Mouse (Mus musculus): Measurements from ENCODE around the gene Olfr1066. TPM values are rescaled to one million over a fixed set of nuclear protein-coding genes. Genes with fewer than 3 reads are reported as not detected.
"Not testable (repeated sequence)": the region's sequence is repeated elsewhere in the genome, so short reads cannot be mapped to it uniquely, and the experiment has no call there.

Gene Olfr1066
- polyA plus RNA-seq (2015; fragmentation: Nextera tagmentation; extraction: Ambion mirVana) = not detected in 2 replicates

DNA sequence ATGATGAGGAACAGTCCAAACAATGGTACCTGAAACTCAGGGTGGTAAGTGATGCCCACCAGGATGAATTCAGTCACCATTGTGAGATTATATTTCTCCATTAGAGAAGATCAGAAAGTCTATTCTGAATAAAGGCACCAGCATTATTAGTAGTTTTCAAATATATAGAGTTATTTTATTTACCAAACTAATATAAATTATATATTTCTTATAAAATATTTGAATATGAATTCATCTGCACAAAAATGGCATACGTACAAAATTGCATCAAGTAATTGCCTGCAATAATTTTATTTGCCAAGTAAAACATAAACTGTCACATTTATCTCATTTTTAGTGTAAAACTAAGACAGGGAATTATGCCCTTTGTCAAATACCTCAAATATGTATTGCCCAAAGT, at the start of gene Olfr1066:
Gene Olfr1066, minus strand, starts transcription at position 101 of the 400 bp plus-strand sequence.
- H3K36me3 ChIP-seq (ENCODE audit: control insufficient read depth, insufficient read depth) = no peaks in the 10 kb centered on the region
- H3K27ac ChIP-seq (ENCODE audit: low read depth, low read length) = no peak within 1 kb of the TSS
- H3K4me2 ChIP-seq (replicated peaks; ENCODE audit: low read depth) = no peak within 1 kb of the TSS
- no peak within 1 kb of the TSS for H3K4me3 ChIP-seq (ENCODE audit: low read depth, low read length)
- no peak within 1 kb of the TSS for H3K9ac ChIP-seq (ENCODE audit: low read depth, low read length)
- no peak for TF ChIP-seq CTCF (IDR thresholded peaks at IDR 0.05; ENCODE audit: low read depth)
- H3K4me1 ChIP-seq (replicated peaks; ENCODE audit: control insufficient read depth, insufficient read depth, low read length) = no peaks in the 10 kb centered on the region
- no peaks in the 10 kb centered on the region for H3K27me3 ChIP-seq (replicated peaks; ENCODE audit: control insufficient read depth, insufficient read depth, low read length)
- no peaks in the 10 kb centered on the region for H3K9me3 ChIP-seq (ENCODE audit: control insufficient read depth)
- WGBS = 79% methylated on average over 1 of the region's 1 CpGs
- ATAC-seq = no peak

DNA sequence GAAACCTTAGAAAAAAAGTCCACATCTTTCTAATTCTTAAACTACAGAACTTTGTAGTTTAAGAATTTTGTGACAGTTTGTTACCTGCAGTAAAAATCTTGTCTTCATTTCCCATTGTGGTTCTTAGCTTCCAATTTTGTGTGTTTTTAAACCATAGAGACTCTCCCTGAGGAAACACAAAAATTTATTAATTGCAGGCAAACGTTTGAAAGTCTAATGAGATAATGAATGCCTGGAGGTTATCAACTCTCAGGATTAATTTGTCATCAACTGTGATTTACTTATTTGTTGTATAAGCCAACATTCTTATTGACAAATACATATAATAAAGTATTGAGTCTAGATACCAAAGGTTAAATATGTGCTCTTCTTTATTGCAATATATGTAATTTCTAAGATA, 31.2 kb upstream of the Olfr1066 start, which contains the start of gene Olfr228:
Gene Olfr228, minus strand, starts transcription at position 101 of the 400 bp plus-strand sequence.
- no peak within 1 kb of the TSS for H3K27ac ChIP-seq (ENCODE audit: low read depth, low read length)
- no peaks in the 10 kb centered on the region for H3K36me3 ChIP-seq (ENCODE audit: control insufficient read depth, insufficient read depth)
- H3K4me3 ChIP-seq (ENCODE audit: low read depth, low read length) = no peak within 1 kb of the TSS
- 30% methylated on average over 1 of the region's 1 CpGs for WGBS
- H3K9me3 ChIP-seq (ENCODE audit: control insufficient read depth) = no peaks in the 10 kb centered on the region
- ATAC-seq = no peak
- H3K27me3 ChIP-seq (replicated peaks; ENCODE audit: control insufficient read depth, insufficient read depth, low read length) = no peaks in the 10 kb centered on the region
- TF ChIP-seq CTCF (IDR thresholded peaks at IDR 0.05; ENCODE audit: low read depth) = no peak
- no peaks in the 10 kb centered on the region for H3K4me1 ChIP-seq (replicated peaks; ENCODE audit: control insufficient read depth, insufficient read depth, low read length)
- no peak within 1 kb of the TSS for H3K4me2 ChIP-seq (replicated peaks; ENCODE audit: low read depth)
- no peak within 1 kb of the TSS for H3K9ac ChIP-seq (ENCODE audit: low read depth, low read length)

DNA sequence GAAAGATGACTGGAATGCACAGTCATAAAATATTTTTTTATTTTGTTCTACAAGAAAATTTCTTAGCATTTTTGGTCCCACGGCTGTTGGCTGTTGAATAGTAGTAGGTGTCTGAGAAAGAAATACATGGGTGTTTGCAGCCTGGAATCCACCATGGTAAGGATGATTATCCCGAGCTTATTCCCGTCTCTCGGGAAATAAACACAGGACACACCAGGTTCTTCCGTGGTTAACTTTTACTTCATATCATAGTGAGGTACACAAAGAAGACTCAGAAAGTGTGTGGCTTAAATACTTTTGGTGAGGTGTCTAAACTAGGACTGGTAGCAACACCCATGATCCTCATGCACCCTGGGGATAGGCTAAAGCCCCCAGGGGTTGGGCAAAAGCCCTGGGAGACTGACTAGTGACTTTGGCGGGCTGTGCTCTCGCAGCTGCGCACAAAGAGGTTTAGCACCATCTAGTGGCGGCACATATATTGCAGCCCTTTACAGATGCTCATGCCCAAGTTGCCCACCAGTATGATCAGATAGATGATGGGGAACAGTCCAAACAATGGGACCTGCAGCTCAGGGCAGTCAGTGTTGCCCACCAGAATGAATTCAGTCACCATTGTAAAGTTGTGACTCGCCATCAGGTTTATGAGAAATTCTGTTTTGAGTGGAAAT, 8.5 kb upstream of the Olfr1066 start:
- no peaks in the 10 kb centered on the region for H3K36me3 ChIP-seq (ENCODE audit: control insufficient read depth, insufficient read depth)
- ATAC-seq = no peak
- TF ChIP-seq CTCF (IDR thresholded peaks at IDR 0.05; ENCODE audit: low read depth) = peak; percentile 78
- no peaks in the 10 kb centered on the region for H3K4me1 ChIP-seq (replicated peaks; ENCODE audit: control insufficient read depth, insufficient read depth, low read length)
- WGBS = 30% methylated on average over 10 of the region's 10 CpGs
- H3K27ac ChIP-seq (ENCODE audit: low read depth, low read length) = no peak overlapping the region
- H3K9me3 ChIP-seq (ENCODE audit: control insufficient read depth) = no peaks in the 10 kb centered on the region
- H3K27me3 ChIP-seq (replicated peaks; ENCODE audit: control insufficient read depth, insufficient read depth, low read length) = no peaks in the 10 kb centered on the region
- H3K4me3 ChIP-seq (ENCODE audit: low read depth, low read length) = no peak overlapping the region
- no peak overlapping the region for H3K9ac ChIP-seq (ENCODE audit: low read depth, low read length)
- H3K4me2 ChIP-seq (replicated peaks; ENCODE audit: low read depth) = no peak overlapping the region; the same call in 1 of the 2 replicates

DNA sequence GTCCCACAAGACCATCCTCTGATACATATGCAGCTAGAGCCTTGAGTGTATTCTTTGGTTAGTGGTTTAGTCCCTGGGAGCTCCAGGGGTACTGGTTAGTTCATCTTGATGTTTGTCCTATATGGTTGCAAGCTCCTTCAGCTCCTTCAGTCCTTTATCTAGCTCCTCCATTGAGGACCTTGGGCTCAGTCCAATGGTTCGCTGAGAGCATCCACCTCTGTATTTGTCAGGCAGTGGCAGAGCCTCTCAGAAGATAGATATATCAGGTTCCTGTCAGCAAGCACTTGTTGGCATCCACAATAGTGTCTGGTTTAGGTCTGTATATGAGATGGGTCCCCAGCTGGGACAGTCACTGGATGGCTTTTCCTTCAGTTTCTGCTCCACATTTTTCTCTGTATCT, 4.4 kb upstream of the Olfr1066 start:
- H3K4me2 ChIP-seq (replicated peaks; ENCODE audit: low read depth) = no peak overlapping the region
- ATAC-seq = no peak
- H3K27me3 ChIP-seq (replicated peaks; ENCODE audit: control insufficient read depth, insufficient read depth, low read length) = no peaks in the 10 kb centered on the region
- no peak overlapping the region for H3K27ac ChIP-seq (ENCODE audit: low read depth, low read length)
- H3K36me3 ChIP-seq (ENCODE audit: control insufficient read depth, insufficient read depth) = no peaks in the 10 kb centered on the region
- WGBS = 63% methylated on average over 1 of the region's 1 CpGs
- H3K4me1 ChIP-seq (replicated peaks; ENCODE audit: control insufficient read depth, insufficient read depth, low read length) = no peaks in the 10 kb centered on the region
- no peaks in the 10 kb centered on the region for H3K9me3 ChIP-seq (ENCODE audit: control insufficient read depth)
- H3K9ac ChIP-seq (ENCODE audit: low read depth, low read length) = no peak overlapping the region
- TF ChIP-seq CTCF (IDR thresholded peaks at IDR 0.05; ENCODE audit: low read depth) = no peak
- H3K4me3 ChIP-seq (ENCODE audit: low read depth, low read length) = no peak overlapping the region

DNA sequence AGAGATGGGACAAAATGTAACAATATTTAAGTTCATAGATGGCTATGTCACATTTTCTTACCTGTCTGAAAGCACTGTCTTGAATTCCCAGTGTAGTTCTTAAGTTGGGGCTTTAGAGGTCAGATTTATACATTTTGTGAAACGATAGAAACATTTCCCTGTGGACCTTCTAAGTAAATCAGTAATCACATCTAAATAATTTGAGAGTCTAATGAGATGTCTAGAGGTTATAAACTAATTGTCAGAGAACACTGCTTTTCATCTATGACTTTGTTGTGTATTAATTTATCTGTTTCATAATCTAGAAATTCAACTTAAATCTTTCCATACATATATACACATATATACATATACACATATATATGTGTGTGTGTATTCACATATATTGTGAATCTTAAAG, 5.6 kb downstream of the Olfr1066 start, which contains the start of gene Olfr1065:
Gene Olfr1065, minus strand, starts transcription at position 101 of the 400 bp plus-strand sequence.
- H3K4me2 ChIP-seq (replicated peaks; ENCODE audit: low read depth); ATAC-seq; H3K9me3 ChIP-seq (ENCODE audit: control insufficient read depth); H3K27me3 ChIP-seq (replicated peaks; ENCODE audit: control insufficient read depth, insufficient read depth, low read length); H3K9ac ChIP-seq (ENCODE audit: low read depth, low read length); H3K27ac ChIP-seq (ENCODE audit: low read depth, low read length); H3K4me3 ChIP-seq (ENCODE audit: low read depth, low read length); H3K4me1 ChIP-seq (replicated peaks; ENCODE audit: control insufficient read depth, insufficient read depth, low read length); H3K36me3 ChIP-seq (ENCODE audit: control insufficient read depth, insufficient read depth): not testable (repeated sequence)
- WGBS = no CpG with 5 or more reads among the region's 1 CpGs

DNA sequence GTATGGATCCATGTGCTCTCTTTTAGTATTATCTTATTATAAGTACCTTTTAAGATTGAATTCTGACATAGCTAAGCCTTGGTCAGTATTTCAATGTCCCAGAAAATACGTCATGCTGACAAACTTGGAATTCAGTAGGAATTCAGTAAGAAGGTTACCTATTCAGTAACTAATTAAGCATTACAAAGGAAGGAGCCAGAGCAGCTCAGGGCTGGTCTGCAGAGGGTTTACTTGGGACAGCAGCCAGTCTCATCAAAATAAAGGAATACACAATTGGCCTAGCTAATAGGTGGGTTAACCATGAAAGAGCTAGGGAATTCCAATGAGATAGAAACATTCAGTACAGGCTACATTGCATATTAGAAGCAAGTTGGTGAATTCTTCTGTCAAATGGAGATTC, 14.0 kb downstream of the Olfr1066 start:
- 77% methylated on average over 1 of the region's 1 CpGs for WGBS
- not testable (repeated sequence) for H3K4me3 ChIP-seq (ENCODE audit: low read depth, low read length); H3K4me2 ChIP-seq (replicated peaks; ENCODE audit: low read depth); ATAC-seq; H3K27ac ChIP-seq (ENCODE audit: low read depth, low read length); H3K27me3 ChIP-seq (replicated peaks; ENCODE audit: control insufficient read depth, insufficient read depth, low read length); H3K4me1 ChIP-seq (replicated peaks; ENCODE audit: control insufficient read depth, insufficient read depth, low read length); H3K9me3 ChIP-seq (ENCODE audit: control insufficient read depth); H3K9ac ChIP-seq (ENCODE audit: low read depth, low read length); H3K36me3 ChIP-seq (ENCODE audit: control insufficient read depth, insufficient read depth)

DNA sequence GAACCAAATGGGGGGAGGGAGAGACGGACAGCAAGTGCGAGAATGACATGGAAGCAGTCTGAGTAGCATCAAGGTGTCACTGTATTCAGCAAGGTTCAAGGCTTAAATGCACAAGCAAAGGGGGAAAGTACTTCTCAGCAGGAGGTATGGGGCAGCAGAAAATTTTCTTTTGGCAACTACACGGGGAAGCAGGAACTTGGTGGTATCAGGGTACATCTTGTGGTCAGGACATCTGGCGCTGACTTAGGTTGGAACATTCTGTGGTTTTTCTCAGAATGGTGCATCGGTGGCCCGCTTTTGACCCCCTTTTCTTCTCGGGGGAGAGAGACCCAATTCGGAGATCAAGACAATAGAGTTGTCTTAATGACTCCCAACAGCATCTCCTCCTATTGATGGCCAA, 27.6 kb downstream of the Olfr1066 start:
- H3K4me1 ChIP-seq (replicated peaks; ENCODE audit: control insufficient read depth, insufficient read depth, low read length); H3K9ac ChIP-seq (ENCODE audit: low read depth, low read length); H3K27me3 ChIP-seq (replicated peaks; ENCODE audit: control insufficient read depth, insufficient read depth, low read length); H3K9me3 ChIP-seq (ENCODE audit: control insufficient read depth); H3K4me3 ChIP-seq (ENCODE audit: low read depth, low read length); H3K4me2 ChIP-seq (replicated peaks; ENCODE audit: low read depth); H3K36me3 ChIP-seq (ENCODE audit: control insufficient read depth, insufficient read depth); ATAC-seq; H3K27ac ChIP-seq (ENCODE audit: low read depth, low read length): not testable (repeated sequence)
- 94% methylated on average over 8 of the region's 8 CpGs for WGBS

DNA sequence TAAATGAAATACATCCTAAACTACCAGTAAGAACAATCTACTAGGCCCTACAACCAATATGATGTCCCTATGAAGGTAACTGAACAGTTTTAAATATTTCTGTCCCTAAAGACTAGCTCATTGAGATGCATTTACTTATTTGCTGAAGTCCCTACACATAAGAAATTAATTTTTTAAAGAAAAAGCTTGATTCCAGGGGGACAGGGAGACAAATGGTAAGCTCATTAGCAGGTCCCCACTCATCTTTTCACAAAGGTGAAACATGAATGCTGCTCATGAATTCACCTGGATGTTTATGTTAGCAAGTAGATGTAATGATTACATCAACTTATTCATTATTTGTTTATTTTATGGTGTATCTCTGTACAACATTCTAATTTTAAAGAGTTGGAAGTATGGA, 29.4 kb downstream of the Olfr1066 start, which contains the start of gene Olfr1062:
Gene Olfr1062, minus strand, starts transcription at position 101 of the 400 bp plus-strand sequence.
- H3K27ac ChIP-seq (ENCODE audit: low read depth, low read length); H3K4me1 ChIP-seq (replicated peaks; ENCODE audit: control insufficient read depth, insufficient read depth, low read length); H3K36me3 ChIP-seq (ENCODE audit: control insufficient read depth, insufficient read depth); H3K27me3 ChIP-seq (replicated peaks; ENCODE audit: control insufficient read depth, insufficient read depth, low read length); H3K9ac ChIP-seq (ENCODE audit: low read depth, low read length); H3K4me3 ChIP-seq (ENCODE audit: low read depth, low read length); ATAC-seq; H3K9me3 ChIP-seq (ENCODE audit: control insufficient read depth); H3K4me2 ChIP-seq (replicated peaks; ENCODE audit: low read depth): not testable (repeated sequence)
